Comparison of ENCODE assay signal across 34 mouse cellular contexts in the genomic region with DNA sequence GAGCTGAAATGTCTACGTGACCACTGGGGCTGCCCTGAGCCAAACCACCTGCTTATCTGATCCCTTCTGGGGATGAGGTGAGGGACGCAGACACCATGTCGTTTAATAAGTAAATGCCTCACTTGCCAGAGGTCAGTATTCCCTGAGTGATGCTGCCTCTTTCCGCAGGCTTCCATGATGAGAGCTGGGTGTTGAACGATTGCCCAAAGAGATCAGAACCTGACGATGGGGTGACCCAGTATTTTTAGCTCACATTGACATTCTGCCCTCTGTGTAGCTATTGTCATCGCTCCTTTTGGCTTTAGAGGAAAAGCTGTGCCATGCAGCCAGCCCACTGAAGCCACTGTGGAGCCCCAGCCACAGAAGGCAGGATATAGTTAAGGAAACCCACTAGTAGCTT. TPM values are rescaled to one million over a fixed set of nuclear protein-coding genes. Genes with fewer than 3 reads are reported as not detected.
DNase-seq lines count a peak whose midpoint lies in the region; ATAC-seq and TF ChIP-seq lines count a peak whose summit lies in the region.
"Had no signal": no experiment of that assay in that cellular context is flagged by ENCODE, and none has a peak within 500 bp of the region (broad histone marks: within the 10 kb centered on the region; RNA-seq: fewer than 3 reads in every experiment).

No protein-coding gene starts in this region.

- intact Hi-C loops in heart, postnatal 14 days (cut with DNase I), result no loop called here

- DNase-seq in heart, embryonic 10.5 days (ENCODE audit: low spot score), result no peak
- DNase-seq in heart, postnatal 14 days, result no peak
- peak; percentile 24 for DNase-seq in kidney, postnatal 0 days (ENCODE audit: low spot score)
- no peak for DNase-seq in kidney, postnatal 10 days
- DNase-seq in adipocyte (ENCODE audit: low spot score), result no peak
- DNase-seq: adrenal gland, adult 8-10 months; adrenal gland, postnatal 25 days; cerebellum, adult 11-12 months; cerebellum, adult 8-10 months; cerebellum, postnatal 10 days; cerebellum, postnatal 36 days; embryo, embryonic 11 days; gastrocnemius, postnatal 25 days; kidney, adult 2 months had no signal

- no peaks in the 10 kb centered on the region for H3K36me3 ChIP-seq in heart, embryonic 11.5 days (ENCODE audit: control insufficient read depth, insufficient read depth, low read length)
- no peaks in the 10 kb centered on the region for H3K36me3 ChIP-seq in heart, embryonic 10.5 days
- no peaks in the 10 kb centered on the region for H3K36me3 ChIP-seq in heart, embryonic 14.5 days (ENCODE audit: control insufficient read depth, insufficient read depth, low read length)
- 0 out of 2 replicates have a peak, but pooled peaks cover 8% of the 10 kb centered on the region for H3K36me3 ChIP-seq in kidney, postnatal 0 days (ENCODE audit: insufficient read depth, low read length)
- H3K36me3 ChIP-seq: embryonic facial prominence, embryonic 10.5 days; embryonic facial prominence, embryonic 13.5 days; forebrain, embryonic 12.5 days; forebrain, embryonic 15.5 days; hindbrain, embryonic 12.5 days; hindbrain, embryonic 15.5 days had no signal

- H3K27me3 ChIP-seq in heart, embryonic 11.5 days (ENCODE audit: control insufficient read depth, insufficient read depth, low read length), result peaks cover 30% of the 10 kb centered on the region
- peaks cover 67% of the 10 kb centered on the region for H3K27me3 ChIP-seq in heart, embryonic 10.5 days (ENCODE audit: insufficient read depth, poor library complexity, severe bottlenecking)
- H3K27me3 ChIP-seq in heart, embryonic 14.5 days (ENCODE audit: control insufficient read depth, insufficient read depth, low read length), result peaks cover 40% of the 10 kb centered on the region
- H3K27me3 ChIP-seq in kidney, postnatal 0 days (ENCODE audit: insufficient read depth, low read length), result peaks cover 5% of the 10 kb centered on the region

- 39% methylated on average over 7 of the region's 7 CpGs for WGBS in heart, embryonic 11.5 days (ENCODE audit: insufficient replicate concordance)
- 42% methylated on average over 7 of the region's 7 CpGs for WGBS in heart, embryonic 10.5 days
- WGBS in heart, embryonic 14.5 days, result 27% methylated on average over 7 of the region's 7 CpGs
- 32% methylated on average over 7 of the region's 7 CpGs for WGBS in kidney, postnatal 0 days

- H3K9ac ChIP-seq in heart, embryonic 11.5 days (ENCODE audit: low read depth, low read length), result no peak overlapping the region
- no peak overlapping the region for H3K9ac ChIP-seq in heart, embryonic 14.5 days (ENCODE audit: low read length)
- no peak overlapping the region for H3K9ac ChIP-seq in kidney, postnatal 0 days (ENCODE audit: low read depth, low read length)
- H3K9ac ChIP-seq: embryonic facial prominence, embryonic 13.5 days; forebrain, embryonic 12.5 days; forebrain, embryonic 15.5 days; hindbrain, embryonic 12.5 days; hindbrain, embryonic 15.5 days had no signal

- H3K4me1 ChIP-seq in heart, embryonic 11.5 days (ENCODE audit: control insufficient read depth, insufficient read depth, low read length), result no peaks in the 10 kb centered on the region
- peaks cover 12% of the 10 kb centered on the region for H3K4me1 ChIP-seq in heart, embryonic 10.5 days
- H3K4me1 ChIP-seq in heart, embryonic 14.5 days (ENCODE audit: control insufficient read depth in 2 of 2, insufficient read depth in 2 of 2, low read length in 2 of 2), result peaks cover 13 to 14% of the 10 kb centered on the region in 2 experiments
- H3K4me1 ChIP-seq in kidney, postnatal 0 days (replicated peaks; ENCODE audit: insufficient read depth, low read length), result peaks cover 9% of the 10 kb centered on the region; the same call in 1 of the 2 replicates
- H3K4me1 ChIP-seq: embryonic facial prominence, embryonic 13.5 days; hindbrain, embryonic 12.5 days had no signal

- H3K9me3 ChIP-seq in heart, embryonic 11.5 days (replicated peaks; ENCODE audit: control insufficient read depth, low read length), result no peaks in the 10 kb centered on the region
- H3K9me3 ChIP-seq in heart, embryonic 10.5 days, result no peaks in the 10 kb centered on the region
- no peaks in the 10 kb centered on the region for H3K9me3 ChIP-seq in heart, embryonic 14.5 days (ENCODE audit: control insufficient read depth, low read length)
- H3K9me3 ChIP-seq in kidney, postnatal 0 days (replicated peaks; ENCODE audit: low read length), result no peaks in the 10 kb centered on the region
- H3K9me3 ChIP-seq: embryonic facial prominence, embryonic 10.5 days; embryonic facial prominence, embryonic 13.5 days; forebrain, embryonic 12.5 days; forebrain, embryonic 15.5 days; hindbrain, embryonic 12.5 days; hindbrain, embryonic 15.5 days had no signal

- no peak overlapping the region for H3K4me2 ChIP-seq in heart, embryonic 11.5 days
- H3K4me2 ChIP-seq in heart, embryonic 14.5 days (ENCODE audit: low read length), result 0 out of 2 replicates have a peak overlapping the region, but pooled peaks have one; percentile 1
- no peak overlapping the region for H3K4me2 ChIP-seq in kidney, postnatal 0 days (ENCODE audit: low read length)
- H3K4me2 ChIP-seq: embryonic facial prominence, embryonic 13.5 days; forebrain, embryonic 12.5 days; forebrain, embryonic 15.5 days; hindbrain, embryonic 12.5 days; hindbrain, embryonic 15.5 days had no signal

- peak overlapping the region; percentile 54; the same call in 1 of the 2 replicates for H3K27ac ChIP-seq in heart, embryonic 11.5 days (ENCODE audit: low read depth, low read length)
- no peak overlapping the region for H3K27ac ChIP-seq in heart, embryonic 10.5 days
- H3K27ac ChIP-seq in heart, embryonic 14.5 days (replicated peaks in 1 of 2; ENCODE audit: control insufficient read depth in 1 of 2, insufficient read depth in 1 of 2, low read depth in 2 of 2, low read length in 2 of 2), result peak overlapping the region; percentile 50 to 70
- no peak overlapping the region for H3K27ac ChIP-seq in kidney, postnatal 0 days
- H3K27ac ChIP-seq: embryonic facial prominence, embryonic 10.5 days; embryonic facial prominence, embryonic 13.5 days; forebrain, embryonic 12.5 days; forebrain, embryonic 15.5 days; hindbrain, embryonic 12.5 days; hindbrain, embryonic 15.5 days had no signal

- no peak for TF ChIP-seq CTCF in kidney, postnatal 0 days (IDR thresholded peaks at IDR 0.05; ENCODE audit: low read depth)

- no peak overlapping the region for H3K4me3 ChIP-seq in heart, embryonic 11.5 days (ENCODE audit: low read depth, low read length)
- no peak overlapping the region for H3K4me3 ChIP-seq in heart, embryonic 10.5 days
- H3K4me3 ChIP-seq in heart, embryonic 14.5 days (ENCODE audit: control insufficient read depth in 1 of 2, insufficient read depth in 1 of 2, low read depth in 1 of 2, low read length in 2 of 2), result no peak overlapping the region
- no peak overlapping the region for H3K4me3 ChIP-seq in kidney, postnatal 0 days (replicated peaks; ENCODE audit: low read depth, low read length)
- H3K4me3 ChIP-seq: embryonic facial prominence, embryonic 10.5 days; embryonic facial prominence, embryonic 13.5 days; erythroblast, embryonic 14.5 days; forebrain, embryonic 12.5 days; forebrain, embryonic 15.5 days; hindbrain, embryonic 12.5 days; hindbrain, embryonic 15.5 days had no signal

- no peak for ATAC-seq in heart, embryonic 11.5 days (replicated peaks; ENCODE audit: insufficient number of reproducible peaks, low FRiP score, low TSS enrichment)
- ATAC-seq in heart, embryonic 14.5 days (ENCODE audit: insufficient number of reproducible peaks, insufficient read depth, low FRiP score, low read depth), result 0 out of 2 replicates have a peak, but pooled peaks have one; percentile 45
- ATAC-seq in kidney, postnatal 0 days (replicated peaks; ENCODE audit: low FRiP score, low read depth), result peak; percentile 23; the same call in 1 of the 2 replicates
- ATAC-seq: CD4-positive, CD25-positive, alpha-beta regulatory T cell, adult 4 months; forebrain, embryonic 15.5 days; intestine, postnatal 0 days had no signal

RNA-seq across cellular contexts. Expression of gene Wt1, which starts 13.1 kb away (rescaled TPM):
- 32.9 and 37.5 TPM in 2 replicates for polyA plus RNA-seq in heart, embryonic 11.5 days (2014; fragmentation: Nextera tagmentation; extraction: Ambion mirVana)
- polyA plus RNA-seq in heart, embryonic 10.5 days (2016; fragmentation: Nextera tagmentation; extraction: Ambion mirVana), result 36.5 and 41.9 TPM in 2 replicates
- 23.1 and 23.6 TPM in 2 replicates for polyA plus RNA-seq in heart, embryonic 14.5 days (2014; fragmentation: Nextera tagmentation; extraction: Ambion mirVana)
- total RNA-seq in heart, postnatal 14 days (2021), result 10 to 100 TPM; 13.0 to 13.8 TPM
- polyA plus RNA-seq in kidney, postnatal 0 days (2015; fragmentation: Nextera tagmentation; extraction: Ambion mirVana), result 93.6 and 95.7 TPM in 2 replicates
- total RNA-seq: gastrocnemius, adult 8-10 months; hematopoietic stem cell, adult 5-6 weeks; MEL had no signal
- polyA plus RNA-seq: C2C12; CD4-positive, CD25-positive, alpha-beta regulatory T cell, adult 4 months; erythroblast, embryonic 14.5 days; forebrain, embryonic 12.5 days; forebrain, embryonic 15.5 days had no signal

RNA-seq across cellular contexts. Expression of gene Gm11060, which starts 47.7 kb away (rescaled TPM):
- polyA plus RNA-seq in heart, embryonic 11.5 days (2014; fragmentation: Nextera tagmentation; extraction: Ambion mirVana), result not detected in 2 replicates
- polyA plus RNA-seq in heart, embryonic 10.5 days (2016; fragmentation: Nextera tagmentation; extraction: Ambion mirVana), result not detected in 2 replicates
- not detected in 2 replicates for polyA plus RNA-seq in heart, embryonic 14.5 days (2014; fragmentation: Nextera tagmentation; extraction: Ambion mirVana)
- not detected for total RNA-seq in heart, postnatal 14 days (2021)
- not detected in 2 replicates for polyA plus RNA-seq in kidney, postnatal 0 days (2015; fragmentation: Nextera tagmentation; extraction: Ambion mirVana)
- total RNA-seq: adrenal gland, adult 8-10 months; adrenal gland, postnatal 25 days; gastrocnemius, adult 8-10 months; gastrocnemius, postnatal 25 days; hematopoietic stem cell, adult 5-6 weeks; MEL had no signal
- polyA plus RNA-seq: brain, embryonic 14.5 days; C2C12; CD4-positive, CD25-positive, alpha-beta regulatory T cell, adult 4 months; cortical plate, adult 2 months; embryonic facial prominence, embryonic 10.5 days; embryonic facial prominence, embryonic 13.5 days; erythroblast, embryonic 14.5 days; forebrain, embryonic 12.5 days; forebrain, embryonic 15.5 days; gonadal fat pad, adult 2 months; hindbrain, embryonic 12.5 days; hindbrain, embryonic 15.5 days; intestine, embryonic 14.5 days; intestine, postnatal 0 days; kidney, adult 2 months; kidney, embryonic 14.5 days had no signal

Comparison
In these comparisons a context has a peak if more than half of its experiments do, and no peak if none do; other contexts are left out.
1. H3K27ac ChIP-seq: peak in heart, embryonic 11.5 days (single experiment) and heart, embryonic 14.5 days (2 of 2); none in heart, embryonic 10.5 days (single experiment) and kidney, postnatal 0 days (single experiment).